Mouse (Mus musculus) heart, postnatal 0 days (tissue): ENCODE results near the gene Cby1. TPM values are rescaled to one million over a fixed set of nuclear protein-coding genes. Genes with fewer than 3 reads are reported as not detected.
"Not testable (repeated sequence)": the region's sequence is repeated elsewhere in the genome, so short reads cannot be mapped to it uniquely, and the experiment has no call there.

Experiments
- ATAC-seq: fragments of 200-750 bp; cut with Nextera tagmentation; 2 replicates; pipeline ENCODE4 v1.8.0; 2017; ENCODE audit warnings: low read depth, moderate number of reproducible peaks, moderate library complexity; ENCODE audit not compliant: insufficient read depth
- DNase-seq: peaks from one replicate; pipeline ENCODE4 v3.0.0-alpha.2; 2016; ENCODE audit warnings: low spot score
- H3K27ac ChIP-seq: fragments of 300-500 bp; sonication (generic); 2 replicates; pipeline ENCODE4 v1.5.1; 2014; ENCODE audit warnings: low read depth, mild to moderate bottlenecking
- H3K27me3 ChIP-seq: fragments of 300-500 bp; sonication (generic); 2 replicates; pipeline ENCODE4 v1.6.1; 2014; ENCODE audit warnings: low read length, mixed read lengths; ENCODE audit not compliant: control insufficient read depth, insufficient read depth
- H3K36me3 ChIP-seq: fragments of 300-500 bp; sonication (generic); replicated peaks from 2 replicates; pipeline ENCODE4 v1.6.1; 2014; ENCODE audit warnings: low read length, mixed read lengths; ENCODE audit not compliant: control insufficient read depth, insufficient read depth
- H3K4me1 ChIP-seq: fragments of 300-500 bp; sonication (generic); 2 replicates; pipeline ENCODE4 v1.6.1; 2014; ENCODE audit warnings: antibody characterized with exemption; ENCODE audit not compliant: control insufficient read depth, insufficient read depth
- H3K4me2 ChIP-seq: fragments of 300-500 bp; sonication (generic); 2 replicates; pipeline ENCODE4 v1.6.1; 2014; ENCODE audit warnings: low read depth, mild to moderate bottlenecking, low read length, moderate library complexity
- H3K4me3 ChIP-seq: fragments of 300-500 bp; sonication (generic); 2 replicates; pipeline ENCODE4 v1.5.1; 2014; ENCODE audit warnings: low read depth, low read length
- H3K9ac ChIP-seq: fragments of 300-500 bp; sonication (generic); replicated peaks from 2 replicates; pipeline ENCODE4 v1.6.1; 2014; ENCODE audit warnings: low read depth, low read length, mixed read lengths
- H3K9me3 ChIP-seq: fragments of 300-500 bp; sonication (generic); replicated peaks from 2 replicates; pipeline ENCODE4 v1.6.1; 2016; ENCODE audit warnings: low read length; ENCODE audit not compliant: control insufficient read depth
- CTCF ChIP-seq: IDR thresholded peaks from 2 replicates; pipeline ENCODE4 v1.5.1; 2016; ENCODE audit warnings: antibody characterized with exemption, control low read depth, low read depth
- EP300 ChIP-seq: IDR thresholded peaks from 2 replicates; pipeline ENCODE4 v1.6.1; 2016; ENCODE audit warnings: antibody characterized with exemption, low read depth
- WGBS: fragments of 180-500 bp; shearing (Covaris S2); extraction: QIAGEN DNeasy Blood & Tissue Kit; methylation state at CpG from one replicate; pipeline ENCODE4 v1.1.7; 2014; 5-methylcytosine and 5-hydroxymethylcytosine counted together
- polyA plus RNA-seq: library from polyadenylated mRNA; unstranded; fragments of >200 nt; fragmentation: Nextera tagmentation; extraction: Ambion mirVana; gene quantifications from 2 replicates; pipeline ENCODE4 v1.2.1, GENCODE M21; 2015
- total RNA-seq: library from RNA; depleted of rRNA; stranded (reverse); fragments of >200 nt; gene quantifications from 2 replicates; pipeline ENCODE4 v1.2.3, GENCODE M21; 2014; ENCODE audit warnings: low replicate concordance

The Cby1 gene
- total and polyA plus RNA-seq, 2 experiments from 2014 or later: 35.1 to 53.8 TPM

DNA sequence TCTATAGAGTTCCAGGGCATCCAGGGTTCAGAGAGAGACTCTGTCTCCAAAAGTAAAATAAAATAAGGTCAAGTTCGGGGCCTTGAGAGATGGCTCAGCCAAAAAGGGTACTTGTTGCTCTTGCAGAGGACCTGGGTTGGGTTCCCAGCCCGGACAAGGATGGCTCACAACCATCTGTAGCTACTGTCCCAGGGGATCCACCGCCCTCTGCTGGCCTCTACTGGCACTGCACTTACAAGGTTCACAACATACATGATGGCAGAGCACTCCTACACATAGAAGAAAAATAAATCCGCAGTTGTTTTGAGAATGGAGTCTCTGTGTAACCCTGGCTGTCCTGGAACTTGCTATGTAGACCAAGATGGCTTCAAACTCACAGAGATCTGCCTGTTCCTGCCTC lies 2.9 kb downstream of the Cby1 start:
- ATAC-seq (no peak), DNase-seq (no peak)
- H3K27me3 ChIP-seq: no peaks in the 10 kb centered on the region
- H3K4me1 ChIP-seq: peaks cover 16% of the 10 kb centered on the region
- H3K36me3 ChIP-seq: peaks cover 17% of the 10 kb centered on the region; the same call in 1 of the 2 replicates
- no peak overlapping the region for H3K9ac ChIP-seq
- no peak overlapping the region for H3K4me3 ChIP-seq
- no peaks in the 10 kb centered on the region for H3K9me3 ChIP-seq
- H3K27ac ChIP-seq: no peak overlapping the region
- H3K4me2 ChIP-seq: no peak overlapping the region
- 73% methylated on average over 4 of the region's 4 CpGs for WGBS
- TF ChIP-seq CTCF: peak; percentile 34; the same call in 1 of the 2 replicates
- TF ChIP-seq EP300: no peak

DNA sequence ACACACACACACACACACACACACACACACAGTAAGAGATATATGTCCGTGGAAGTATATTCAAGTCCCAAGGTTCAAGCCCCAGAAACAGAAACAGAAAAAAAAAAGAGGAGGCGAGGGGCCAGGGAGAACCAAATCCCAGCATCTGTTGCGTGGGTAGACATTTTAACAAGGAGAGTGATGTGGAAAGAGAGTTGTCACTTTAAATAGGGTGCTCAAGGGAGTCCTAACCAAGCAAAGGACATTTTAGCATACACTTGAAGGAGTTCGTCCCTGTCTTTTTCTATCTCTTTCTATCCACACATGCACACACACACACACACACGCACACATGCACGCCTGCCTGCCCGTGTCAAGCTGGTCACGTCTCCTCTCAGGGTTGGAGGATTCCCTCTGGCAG lies 5.7 kb downstream of the Cby1 start:
- WGBS: 87% methylated on average over 8 of the region's 8 CpGs
- H3K9ac ChIP-seq: no peak overlapping the region
- H3K9me3 ChIP-seq: no peaks in the 10 kb centered on the region
- DNase-seq (no peak), ATAC-seq (no peak)
- H3K27me3 ChIP-seq: no peaks in the 10 kb centered on the region
- TF ChIP-seq CTCF (no peak), EP300 (no peak)
- peaks cover 22% of the 10 kb centered on the region; the same call in 1 of the 2 replicates for H3K36me3 ChIP-seq
- H3K27ac ChIP-seq: no peak overlapping the region
- no peak overlapping the region for H3K4me2 ChIP-seq
- peaks cover 12% of the 10 kb centered on the region; the same call in 1 of the 2 replicates for H3K4me1 ChIP-seq
- no peak overlapping the region for H3K4me3 ChIP-seq

DNA sequence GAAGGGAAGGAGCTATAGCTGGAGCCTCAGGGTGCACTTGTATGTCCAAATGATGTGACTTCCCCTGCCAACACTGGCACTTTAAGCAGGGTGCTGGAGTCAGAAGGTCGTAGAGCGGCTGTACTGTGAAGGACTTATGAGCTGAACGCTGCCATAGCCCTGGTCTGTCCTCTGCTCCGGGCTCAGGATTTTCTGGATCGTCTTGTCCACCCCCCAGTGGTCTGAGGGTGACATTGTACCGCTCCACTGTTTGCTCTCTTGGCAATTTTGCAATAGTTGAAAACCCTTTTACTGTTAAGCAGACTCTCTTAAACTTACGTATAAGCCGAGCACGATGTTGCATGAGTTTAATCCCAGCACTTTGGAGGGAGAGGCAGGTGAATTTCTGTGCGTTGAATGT lies 10.2 kb downstream of the Cby1 start:
- WGBS: 51% methylated on average over 10 of the region's 10 CpGs
- Histone ChIP-seq H3K27me3 (no peaks in the 10 kb centered on the region), H3K27ac (no peak overlapping the region), H3K4me1 (peaks cover 15% of the 10 kb centered on the region; the same call in 1 of the 2 replicates), H3K9ac (no peak overlapping the region), H3K36me3 (peaks cover 32% of the 10 kb centered on the region), H3K4me2 (no peak overlapping the region), H3K9me3 (no peaks in the 10 kb centered on the region), H3K4me3 (no peak overlapping the region)
- TF ChIP-seq EP300 (no peak), CTCF (peak; percentile 42)
- ATAC-seq: peak; percentile 36; the same call in 1 of the 2 replicates
- no peak for DNase-seq

DNA sequence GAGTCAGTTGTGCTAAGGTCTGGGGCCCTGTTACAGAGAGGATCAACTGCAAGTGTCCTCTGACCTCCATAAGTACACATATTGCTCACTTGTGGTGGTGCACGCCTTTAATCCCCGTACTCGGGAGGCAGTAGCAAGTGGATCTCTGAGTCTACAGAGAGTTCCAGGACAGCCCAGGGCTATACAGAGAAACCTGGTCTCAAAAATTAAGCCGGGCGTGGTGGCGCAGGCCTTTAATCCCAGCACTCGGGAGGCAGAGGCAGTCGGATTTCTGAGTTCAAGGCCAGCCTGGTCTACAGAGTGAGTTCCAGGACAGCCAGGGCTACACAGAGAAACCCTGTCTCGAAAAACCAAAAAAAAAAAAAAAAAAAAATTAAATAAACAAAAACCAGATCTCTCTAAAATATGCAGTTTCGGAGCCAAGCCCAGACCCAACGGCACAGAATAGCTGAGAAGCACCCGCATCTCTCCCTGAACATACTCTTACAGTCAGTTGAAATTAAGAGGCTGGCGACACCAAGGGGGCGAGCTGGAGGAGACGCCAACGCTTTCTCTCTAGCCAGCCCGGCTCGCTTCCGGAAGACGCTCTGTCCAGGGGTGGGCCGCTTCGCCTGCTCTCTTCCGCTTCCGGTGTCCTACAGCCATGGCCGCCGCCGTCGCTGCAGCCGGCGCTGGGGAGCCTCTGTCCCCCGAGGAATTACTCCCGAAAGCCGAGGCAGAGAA lies 11.4 kb downstream of the Cby1 start, which contains the start of gene Tomm22:
TSS of gene Tomm22 (plus strand) at position 613 of the 723 bp plus-strand sequence.
- Histone ChIP-seq H3K9ac (peak within 1 kb of the TSS; percentile 82), H3K27ac (peak within 1 kb of the TSS; percentile 9; the same call in 1 of the 2 replicates), H3K4me3 (peak within 1 kb of the TSS; percentile 81), H3K4me1 (peaks cover 15% of the 10 kb centered on the region; the same call in 1 of the 2 replicates), H3K9me3 (no peaks in the 10 kb centered on the region), H3K36me3 (peaks cover 42% of the 10 kb centered on the region), H3K4me2 (peak within 1 kb of the TSS; percentile 78), H3K27me3 (no peaks in the 10 kb centered on the region)
- no peak; the same call in 1 of the 2 replicates for TF ChIP-seq EP300
- peak; percentile 51 for TF ChIP-seq CTCF
- ATAC-seq (peak; percentile 92), DNase-seq (peak; percentile 97)
- WGBS: 16% methylated on average over 32 of the region's 33 CpGs

DNA sequence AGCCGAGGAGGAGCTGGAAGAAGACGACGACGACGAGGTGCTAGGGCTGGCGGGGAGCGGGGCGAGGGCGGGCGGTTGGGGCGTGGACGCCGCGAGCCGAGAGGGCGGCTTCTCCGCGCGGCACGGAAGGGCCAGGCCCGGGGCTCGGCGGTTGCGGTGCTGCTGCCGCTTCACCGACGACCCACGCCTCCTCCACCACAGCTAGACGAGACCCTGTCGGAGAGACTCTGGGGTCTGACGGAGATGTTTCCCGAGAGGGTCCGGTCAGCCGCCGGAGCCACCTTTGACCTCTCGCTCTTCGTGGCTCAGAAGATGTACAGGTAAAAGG lies 11.9 kb downstream of the Cby1 start:
- peak overlapping the region; percentile 9; the same call in 1 of the 2 replicates for H3K27ac ChIP-seq

DNA sequence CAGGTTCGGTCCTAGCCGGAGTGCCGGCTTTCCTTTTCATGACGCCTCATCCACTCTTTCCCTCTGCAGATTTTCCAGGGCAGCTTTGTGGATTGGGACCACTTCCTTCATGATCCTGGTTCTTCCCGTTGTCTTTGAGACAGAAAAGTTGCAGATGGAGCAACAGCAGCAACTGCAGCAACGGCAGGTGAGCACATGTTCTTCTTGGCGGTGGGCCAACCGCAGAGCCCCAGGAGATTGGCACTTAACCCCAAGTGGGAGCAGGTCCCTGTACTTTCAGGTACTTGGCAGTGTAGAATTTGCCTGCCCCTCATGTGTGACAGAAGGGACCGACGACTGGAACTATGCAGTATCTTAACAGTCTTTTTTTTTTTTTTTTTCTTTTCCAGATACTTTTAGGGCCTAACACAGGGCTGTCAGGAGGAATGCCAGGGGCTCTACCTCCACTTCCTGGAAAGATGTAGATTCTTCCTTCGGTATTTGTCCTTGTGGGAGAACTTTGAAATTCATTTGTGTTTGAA lies 12.9 kb downstream of the Cby1 start:
- H3K4me1 ChIP-seq, DNase-seq: not testable (repeated sequence)
- WGBS: 66% methylated on average over 11 of the region's 11 CpGs

More for the DNA sequence above, 11.9 kb downstream of the Cby1 start:
- Histone ChIP-seq H3K4me3 (peak overlapping the region; percentile 81), H3K9me3 (no peaks in the 10 kb centered on the region), H3K36me3 (peaks cover 42% of the 10 kb centered on the region), H3K27me3 (no peaks in the 10 kb centered on the region), H3K9ac (peak overlapping the region; percentile 82), H3K4me1 (peaks cover 14% of the 10 kb centered on the region; the same call in 1 of the 2 replicates), H3K4me2 (peak overlapping the region; percentile 78)
- TF ChIP-seq CTCF (no peak), EP300 (no peak)
- 0% methylated on average over 20 of the region's 37 CpGs for WGBS
- DNase-seq: no peak
- ATAC-seq: no peak

More for the DNA sequence above, 12.9 kb downstream of the Cby1 start:
- not testable (repeated sequence) for H3K9ac ChIP-seq, H3K27me3 ChIP-seq, H3K9me3 ChIP-seq, ATAC-seq, H3K27ac ChIP-seq
- H3K4me2 ChIP-seq: peak overlapping the region; percentile 78
- H3K36me3 ChIP-seq: peaks cover 46% of the 10 kb centered on the region
- H3K4me3 ChIP-seq: peak overlapping the region; percentile 81; the same call in 1 of the 2 replicates
